In the genomic region with DNA sequence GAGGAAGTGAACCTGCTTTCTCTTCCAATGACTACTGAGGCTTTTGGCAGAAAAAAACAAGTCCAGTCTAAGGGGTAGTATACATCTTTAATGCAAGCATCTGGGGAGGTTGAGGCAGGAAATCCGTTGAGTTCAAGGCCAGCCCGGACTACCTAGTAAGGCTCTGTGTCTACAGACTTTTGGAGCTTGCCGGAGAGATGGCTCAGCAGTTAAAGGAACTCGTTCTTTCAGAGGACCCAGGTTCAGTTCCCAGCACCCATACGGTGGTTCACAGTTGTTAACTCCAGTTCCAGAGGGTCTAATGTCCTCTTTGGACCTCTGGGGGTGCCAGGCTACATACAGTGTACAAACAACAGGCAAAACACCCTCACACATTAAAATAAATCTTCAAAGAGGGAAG, we compare ENCODE assay signal across 8 mouse cellular contexts. TPM values are rescaled to one million over a fixed set of nuclear protein-coding genes. Genes with fewer than 3 reads are reported as not detected.
DNase-seq lines count a peak whose midpoint lies in the region; ATAC-seq and TF ChIP-seq lines count a peak whose summit lies in the region.

No protein-coding gene starts in this region.

- H3K27me3 ChIP-seq in kidney, adult 2 months (replicated peaks; ENCODE audit: control insufficient read depth, insufficient read depth, low read length): no peaks in the 10 kb centered on the region
- no peaks in the 10 kb centered on the region for H3K27me3 ChIP-seq in hindbrain, embryonic 13.5 days
- H3K27me3 ChIP-seq in midbrain, embryonic 13.5 days: no peaks in the 10 kb centered on the region

- H3K9ac ChIP-seq in hindbrain, embryonic 13.5 days: peak overlapping the region; percentile 96
- H3K9ac ChIP-seq in midbrain, embryonic 13.5 days (replicated peaks): peak overlapping the region; percentile 91

- H3K4me1 ChIP-seq in kidney, adult 2 months (ENCODE audit: control insufficient read depth, insufficient read depth, low read length): peaks cover 13% of the 10 kb centered on the region
- H3K4me1 ChIP-seq in cortical plate, adult 2 months (ENCODE audit: control insufficient read depth, insufficient read depth, low read length): peaks cover 8% of the 10 kb centered on the region
- peaks cover 43% of the 10 kb centered on the region for H3K4me1 ChIP-seq in hindbrain, embryonic 13.5 days (replicated peaks)
- peaks cover 44% of the 10 kb centered on the region for H3K4me1 ChIP-seq in midbrain, embryonic 13.5 days (replicated peaks)

- no peak for TF ChIP-seq CTCF in kidney, adult 2 months (conservative IDR thresholded peaks at IDR 0.05; ENCODE audit: insufficient read depth, insufficient read length, low read depth, low read length)
- no peak for TF ChIP-seq CTCF in cortical plate, adult 2 months (IDR thresholded peaks at IDR 0.05; ENCODE audit: extremely low read depth, insufficient read depth, low read length)

- TF ChIP-seq POLR2A in kidney, adult 2 months (IDR thresholded peaks at IDR 0.05; ENCODE audit: low read depth, low read length): no peak
- no peak for TF ChIP-seq POLR2A in cortical plate, adult 2 months (IDR thresholded peaks at IDR 0.05; ENCODE audit: extremely low read depth, insufficient read depth, low read length)

- no peaks in the 10 kb centered on the region for H3K9me3 ChIP-seq in hindbrain, embryonic 13.5 days
- no peaks in the 10 kb centered on the region for H3K9me3 ChIP-seq in midbrain, embryonic 13.5 days

- ATAC-seq in hindbrain, embryonic 13.5 days (ENCODE audit: low FRiP score): no peak
- ATAC-seq in midbrain, embryonic 13.5 days: no peak

- no peak overlapping the region for H3K27ac ChIP-seq in kidney, adult 2 months (ENCODE audit: insufficient read depth, low read depth, low read length)
- 0 out of 2 replicates have a peak overlapping the region, but pooled peaks have one; percentile 76 for H3K27ac ChIP-seq in cortical plate, adult 2 months (ENCODE audit: insufficient read depth, low read length)
- H3K27ac ChIP-seq in hindbrain, embryonic 13.5 days: peak overlapping the region; percentile 95
- H3K27ac ChIP-seq in midbrain, embryonic 13.5 days: no peak overlapping the region

- WGBS in kidney, adult 2 months: 95% methylated on average over 5 of the region's 5 CpGs
- 91% methylated on average over 5 of the region's 5 CpGs for WGBS in hindbrain, embryonic 13.5 days
- WGBS in midbrain, embryonic 13.5 days: 98% methylated on average over 5 of the region's 5 CpGs

- peak overlapping the region; percentile 88 for H3K4me2 ChIP-seq in hindbrain, embryonic 13.5 days
- peak overlapping the region; percentile 88 for H3K4me2 ChIP-seq in midbrain, embryonic 13.5 days (replicated peaks)

- peak overlapping the region; percentile 82 for H3K4me3 ChIP-seq in kidney, adult 2 months (ENCODE audit: insufficient read depth, low read depth, low read length)
- H3K4me3 ChIP-seq in cortical plate, adult 2 months (ENCODE audit: insufficient read depth, low read length): peak overlapping the region; percentile 62
- H3K4me3 ChIP-seq in hindbrain, embryonic 13.5 days: peak overlapping the region; percentile 66
- H3K4me3 ChIP-seq in midbrain, embryonic 13.5 days (replicated peaks): peak overlapping the region; percentile 66

- no peaks in the 10 kb centered on the region for H3K36me3 ChIP-seq in kidney, adult 2 months (ENCODE audit: control insufficient read depth, insufficient read depth, low read length)
- H3K36me3 ChIP-seq in hindbrain, embryonic 13.5 days: peaks cover 28% of the 10 kb centered on the region
- H3K36me3 ChIP-seq in midbrain, embryonic 13.5 days: peaks cover 36% of the 10 kb centered on the region

- DNase-seq in kidney, adult 2 months: no peak
- DNase-seq in kidney, adult 18-20 months: no peak
- DNase-seq in ovary, postnatal 36 days (ENCODE audit: low spot score): no peak
- DNase-seq in gastrocnemius, adult 18-20 months (ENCODE audit: low spot score): no peak
- no peak for DNase-seq in urinary bladder, postnatal 4 days (ENCODE audit: low spot score in 2 of 2)

RNA-seq across cellular contexts. Expression of a gene that starts 0.9 kb away (rescaled TPM):
- polyA plus RNA-seq in kidney, adult 2 months (2012; rRNA removed): 66.5 and 67.4 TPM in 2 replicates
- 34.9 and 35.4 TPM in 2 replicates for polyA plus RNA-seq in cortical plate, adult 2 months (2012; rRNA removed)
- polyA plus RNA-seq in hindbrain, embryonic 13.5 days (2015; fragmentation: Nextera tagmentation; extraction: Ambion mirVana): 30.0 and 37.8 TPM in 2 replicates
- 30.0 and 35.8 TPM in 2 replicates for polyA plus RNA-seq in midbrain, embryonic 13.5 days (2015; fragmentation: Nextera tagmentation; extraction: Ambion mirVana)
- 1 to 10 TPM; 7.4 to 8.8 TPM for total RNA-seq in gastrocnemius, adult 18-20 months (2021)

RNA-seq across cellular contexts. Expression of a gene that starts 4.0 kb away (rescaled TPM):
- 2.2 and 3.7 TPM in 2 replicates for polyA plus RNA-seq in kidney, adult 2 months (2012; rRNA removed)
- 11.1 and 11.3 TPM in 2 replicates for polyA plus RNA-seq in cortical plate, adult 2 months (2012; rRNA removed)
- 4.0 and 4.3 TPM in 2 replicates for polyA plus RNA-seq in hindbrain, embryonic 13.5 days (2015; fragmentation: Nextera tagmentation; extraction: Ambion mirVana)
- polyA plus RNA-seq in midbrain, embryonic 13.5 days (2015; fragmentation: Nextera tagmentation; extraction: Ambion mirVana): 2.6 and 3.5 TPM in 2 replicates
- total RNA-seq in gastrocnemius, adult 18-20 months (2021): under 1 TPM; 0.71 to 0.84 TPM

RNA-seq across cellular contexts. Expression of a gene that starts 5.7 kb away (rescaled TPM):
- 16.2 and 20.8 TPM in 2 replicates for polyA plus RNA-seq in kidney, adult 2 months (2012; rRNA removed)
- polyA plus RNA-seq in cortical plate, adult 2 months (2012; rRNA removed): 89.1 and 99.2 TPM in 2 replicates
- 130 and 135 TPM in 2 replicates for polyA plus RNA-seq in hindbrain, embryonic 13.5 days (2015; fragmentation: Nextera tagmentation; extraction: Ambion mirVana)
- polyA plus RNA-seq in midbrain, embryonic 13.5 days (2015; fragmentation: Nextera tagmentation; extraction: Ambion mirVana): 133 and 137 TPM in 2 replicates
- total RNA-seq in gastrocnemius, adult 18-20 months (2021): 10 to 100 TPM; 28.7 to 29.2 TPM

RNA-seq across cellular contexts. Expression of a gene that starts 17.6 kb away (rescaled TPM):
- 160 and 162 TPM in 2 replicates for polyA plus RNA-seq in kidney, adult 2 months (2012; rRNA removed)
- 143 and 148 TPM in 2 replicates for polyA plus RNA-seq in cortical plate, adult 2 months (2012; rRNA removed)
- polyA plus RNA-seq in hindbrain, embryonic 13.5 days (2015; fragmentation: Nextera tagmentation; extraction: Ambion mirVana): 195 and 196 TPM in 2 replicates
- polyA plus RNA-seq in midbrain, embryonic 13.5 days (2015; fragmentation: Nextera tagmentation; extraction: Ambion mirVana): 205 and 214 TPM in 2 replicates
- 10 to 100 TPM; 28.8 to 32.9 TPM for total RNA-seq in gastrocnemius, adult 18-20 months (2021)

RNA-seq across cellular contexts. Expression of a gene that starts 17.6 kb away (rescaled TPM):
- polyA plus RNA-seq in kidney, adult 2 months (2012; rRNA removed): 311 TPM in 2 replicates
- polyA plus RNA-seq in cortical plate, adult 2 months (2012; rRNA removed): 228 and 229 TPM in 2 replicates
- polyA plus RNA-seq in hindbrain, embryonic 13.5 days (2015; fragmentation: Nextera tagmentation; extraction: Ambion mirVana): 208 and 212 TPM in 2 replicates
- 210 and 220 TPM in 2 replicates for polyA plus RNA-seq in midbrain, embryonic 13.5 days (2015; fragmentation: Nextera tagmentation; extraction: Ambion mirVana)
- 100 to 1,000 TPM; 132 to 136 TPM for total RNA-seq in gastrocnemius, adult 18-20 months (2021)

Comparison
In these comparisons a context has a peak if more than half of its experiments do, and no peak if none do; other contexts are left out.
1. H3K27ac ChIP-seq: peak in cortical plate, adult 2 months (single experiment) and hindbrain, embryonic 13.5 days (single experiment); none in kidney, adult 2 months (single experiment) and midbrain, embryonic 13.5 days (single experiment).
2. Peak in every context shown above with its lines, with median percentiles within 50 percentile points of each other: H3K4me3 ChIP-seq.